8 mouse cellular contexts compared by ENCODE assay signal in the genomic region with DNA sequence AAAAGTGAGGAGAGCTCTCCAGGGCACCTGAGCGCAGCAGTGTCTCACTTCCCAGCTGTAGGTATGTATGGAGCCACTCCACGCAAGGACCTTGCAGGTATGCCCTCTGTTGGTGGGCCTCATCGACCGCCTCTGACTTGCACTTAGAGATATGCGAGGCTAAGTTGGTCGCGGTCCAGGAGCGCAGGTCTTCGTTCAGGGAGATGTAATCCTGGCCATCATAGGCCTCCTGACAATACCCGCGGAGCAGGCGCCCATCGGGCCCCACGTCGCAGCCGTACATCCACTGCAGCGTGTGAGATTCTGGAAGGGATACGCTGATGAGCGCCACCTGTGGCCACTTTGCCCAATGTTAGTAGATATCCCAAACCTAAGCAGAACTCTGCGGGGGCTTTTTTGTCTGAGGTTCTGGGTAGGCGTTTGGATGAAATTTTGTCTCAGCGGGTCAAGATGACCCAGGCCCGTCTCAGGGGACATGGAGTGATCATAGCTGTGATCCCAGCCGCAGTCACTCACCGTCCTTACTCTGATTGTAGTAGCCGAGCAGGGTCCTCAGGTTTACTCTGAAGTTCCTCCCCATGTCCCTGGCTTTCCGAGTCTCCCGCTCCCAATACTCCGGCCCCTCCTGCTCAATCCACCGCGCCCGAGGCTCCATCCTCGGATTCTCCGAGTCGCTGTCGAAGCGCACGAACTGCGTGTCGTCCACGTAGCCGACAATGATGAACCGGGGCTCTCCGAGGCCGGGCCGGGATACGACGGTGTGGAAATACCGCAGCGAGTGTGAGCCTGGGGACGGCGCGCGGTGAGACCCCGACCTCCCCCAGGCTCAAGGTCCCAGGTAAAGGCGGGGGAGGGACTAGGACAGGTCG. TPM values are rescaled to one million over a fixed set of nuclear protein-coding genes. Genes with fewer than 3 reads are reported as not detected.
DNase-seq lines count a peak whose midpoint lies in the region; ATAC-seq and TF ChIP-seq lines count a peak whose summit lies in the region.
"Not testable (repeated sequence)": the region's sequence is repeated elsewhere in the genome, so short reads cannot be mapped to it uniquely, and the experiment has no call there.
"Had no signal": no experiment of that assay in that cellular context is flagged by ENCODE, and none has a peak within 500 bp of the region (broad histone marks: within the 10 kb centered on the region; RNA-seq: fewer than 3 reads in every experiment).

No protein-coding gene starts in this region.

- 2% methylated on average over 57 of the region's 57 CpGs for WGBS in heart, embryonic 14.5 days
- WGBS in kidney, adult 2 months, result 2% methylated on average over 57 of the region's 57 CpGs
- WGBS in liver, embryonic 11.5 days, result 3% methylated on average over 57 of the region's 57 CpGs
- 1% methylated on average over 56 of the region's 57 CpGs for WGBS in midbrain, embryonic 11.5 days

- peak; percentile 9; the same call in 1 of the 2 replicates for TF ChIP-seq CTCF in bone marrow macrophage, adult 2 months (IDR thresholded peaks at IDR 0.05; ENCODE audit: low read depth, low read length)
- peak; percentile 24; the same call in 1 of the 2 replicates for TF ChIP-seq CTCF in kidney, adult 2 months (conservative IDR thresholded peaks at IDR 0.05; ENCODE audit: insufficient read depth, insufficient read length, low read depth, low read length)

- H3K27me3 ChIP-seq in heart, embryonic 14.5 days (ENCODE audit: control insufficient read depth, insufficient read depth, low read length), result peaks cover 24% of the 10 kb centered on the region
- H3K27me3 ChIP-seq in kidney, adult 2 months (replicated peaks; ENCODE audit: control insufficient read depth, insufficient read depth, low read length); midbrain, embryonic 11.5 days (ENCODE audit: control insufficient read depth, insufficient read depth, low read length): not testable (repeated sequence)
- peaks cover 18% of the 10 kb centered on the region for H3K27me3 ChIP-seq in liver, embryonic 11.5 days (replicated peaks; ENCODE audit: control insufficient read depth, insufficient read depth, low read length)

- not testable (repeated sequence) for H3K36me3 ChIP-seq in heart, embryonic 14.5 days (ENCODE audit: control insufficient read depth, insufficient read depth, low read length); kidney, adult 2 months (ENCODE audit: control insufficient read depth, insufficient read depth, low read length); liver, embryonic 11.5 days (ENCODE audit: control insufficient read depth, insufficient read depth, low read length); midbrain, embryonic 11.5 days (ENCODE audit: control insufficient read depth, insufficient read depth, low read length)

- not testable (repeated sequence) for TF ChIP-seq POLR2A in bone marrow macrophage, adult 2 months (IDR thresholded peaks at IDR 0.05; ENCODE audit: borderline replicate concordance, low read depth, low read length); kidney, adult 2 months (IDR thresholded peaks at IDR 0.05; ENCODE audit: low read depth, low read length)

- H3K4me1 ChIP-seq in bone marrow macrophage, adult 2 months (ENCODE audit: control insufficient read depth, insufficient read depth, low read length); heart, embryonic 14.5 days (ENCODE audit: control insufficient read depth in 2 of 2, insufficient read depth in 2 of 2, low read length in 2 of 2); kidney, adult 2 months (ENCODE audit: control insufficient read depth, insufficient read depth, low read length); liver, embryonic 11.5 days (replicated peaks; ENCODE audit: control insufficient read depth, insufficient read depth, low read length); midbrain, embryonic 11.5 days (ENCODE audit: control insufficient read depth, insufficient read depth, low read length): not testable (repeated sequence)

- H3K9me3 ChIP-seq in heart, embryonic 14.5 days (ENCODE audit: control insufficient read depth, low read length); liver, embryonic 11.5 days (ENCODE audit: control insufficient read depth, low read length); midbrain, embryonic 11.5 days (ENCODE audit: control insufficient read depth, low read length): not testable (repeated sequence)

- H3K9ac ChIP-seq in heart, embryonic 14.5 days (ENCODE audit: low read length); liver, embryonic 11.5 days (ENCODE audit: low read depth, low read length): not testable (repeated sequence)
- peak overlapping the region; percentile 42 for H3K9ac ChIP-seq in midbrain, embryonic 11.5 days (ENCODE audit: low read length)

- peak overlapping the region; percentile 64 for H3K4me2 ChIP-seq in heart, embryonic 14.5 days (ENCODE audit: low read length)
- H3K4me2 ChIP-seq in liver, embryonic 11.5 days, result peak overlapping the region; percentile 63
- peak overlapping the region; percentile 71 for H3K4me2 ChIP-seq in midbrain, embryonic 11.5 days

- ATAC-seq in erythroblast, adult 5-6 weeks (replicated peaks; ENCODE audit: low FRiP score, poor library complexity, severe bottlenecking), result peak; percentile 94
- ATAC-seq in heart, embryonic 14.5 days (ENCODE audit: insufficient number of reproducible peaks, insufficient read depth, low FRiP score, low read depth), result not testable (repeated sequence)
- peak; percentile 57; the same call in 1 of the 2 replicates for ATAC-seq in liver, embryonic 11.5 days (replicated peaks; ENCODE audit: low FRiP score)
- peak; percentile 77 for ATAC-seq in midbrain, embryonic 11.5 days (ENCODE audit: low FRiP score)

- H3K4me3 ChIP-seq in bone marrow macrophage, adult 2 months (ENCODE audit: insufficient read depth, low read length), result peak overlapping the region; percentile 63
- H3K4me3 ChIP-seq in heart, embryonic 14.5 days (ENCODE audit: control insufficient read depth in 1 of 2, insufficient read depth in 1 of 2, low read depth in 1 of 2, low read length in 2 of 2), result peak overlapping the region; percentile 12 to 31
- H3K4me3 ChIP-seq in kidney, adult 2 months (ENCODE audit: insufficient read depth, low read depth, low read length), result peak overlapping the region; percentile 53
- H3K4me3 ChIP-seq in liver, embryonic 11.5 days (ENCODE audit: low read depth, low read length), result peak overlapping the region; percentile 40
- H3K4me3 ChIP-seq in midbrain, embryonic 11.5 days (ENCODE audit: low read depth, low read length), result peak overlapping the region; percentile 36

- DNase-seq in kidney, adult 2 months, result peak; percentile 24
- DNase-seq in liver, embryonic 11.5 days (ENCODE audit: low spot score), result not testable (repeated sequence)
- DNase-seq in midbrain, embryonic 11.5 days (ENCODE audit: low spot score, missing footprints), result peak; percentile 95
- DNase-seq in right cerebral cortex, adult 2 months (ENCODE audit: low spot score in 2 of 2), result peak; percentile 22 to 52

- not testable (repeated sequence) for H3K27ac ChIP-seq in bone marrow macrophage, adult 2 months (ENCODE audit: insufficient read depth, low read depth, low read length); heart, embryonic 14.5 days (replicated peaks in 1 of 2; ENCODE audit: control insufficient read depth in 1 of 2, insufficient read depth in 1 of 2, low read depth in 2 of 2, low read length in 2 of 2); kidney, adult 2 months (ENCODE audit: insufficient read depth, low read depth, low read length); liver, embryonic 11.5 days (ENCODE audit: low read depth, low read length); midbrain, embryonic 11.5 days (ENCODE audit: low read depth, low read length)

RNA-seq across cellular contexts. Expression of a gene that starts 10.6 kb away (rescaled TPM):
- polyA plus RNA-seq in bone marrow macrophage, adult 2 months (2012; ENCODE audit: insufficient read depth, insufficient read length, missing spikeins), result 1.1 and 1.8 TPM in 2 replicates
- 1.5 TPM in 1 of 2 replicates, not detected in the other for total RNA-seq in erythroblast, adult 5-6 weeks (2015; ENCODE audit: low replicate concordance)
- 0.84 TPM in 1 of 2 replicates, not detected in the other for total RNA-seq in erythroblast, adult 5-6 weeks (2017; ENCODE audit: low replicate concordance)
- polyA plus RNA-seq in heart, embryonic 14.5 days (2014; fragmentation: Nextera tagmentation; extraction: Ambion mirVana), result not detected in 2 replicates
- polyA plus RNA-seq in kidney, adult 2 months (2012; rRNA removed), result 0.15 and 0.36 TPM in 2 replicates
- polyA plus RNA-seq in liver, embryonic 11.5 days (2014; fragmentation: Nextera tagmentation; extraction: Ambion mirVana), result not detected in 2 replicates
- polyA plus RNA-seq in midbrain, embryonic 11.5 days (2014; fragmentation: Nextera tagmentation; extraction: Ambion mirVana), result not detected in 2 replicates

RNA-seq across cellular contexts. Expression of a gene that starts 18.4 kb away (rescaled TPM):
- not detected in 2 replicates for polyA plus RNA-seq in bone marrow macrophage, adult 2 months (2012; ENCODE audit: insufficient read depth, insufficient read length, missing spikeins)
- not detected in 2 replicates for total RNA-seq in erythroblast, adult 5-6 weeks (2015; ENCODE audit: low replicate concordance)
- total RNA-seq in erythroblast, adult 5-6 weeks (2017; ENCODE audit: low replicate concordance), result not detected in 2 replicates
- not detected in 2 replicates for polyA plus RNA-seq in heart, embryonic 14.5 days (2014; fragmentation: Nextera tagmentation; extraction: Ambion mirVana)
- polyA plus RNA-seq in kidney, adult 2 months (2012; rRNA removed), result 0.19 TPM in 1 of 2 replicates, not detected in the other
- not detected in 2 replicates for polyA plus RNA-seq in liver, embryonic 11.5 days (2014; fragmentation: Nextera tagmentation; extraction: Ambion mirVana)
- polyA plus RNA-seq in midbrain, embryonic 11.5 days (2014; fragmentation: Nextera tagmentation; extraction: Ambion mirVana), result not detected in 2 replicates
- total RNA-seq: adrenal gland, postnatal 25 days had no signal

RNA-seq across cellular contexts. Expression of a gene that starts 52.7 kb away (rescaled TPM):
- not detected in 2 replicates for polyA plus RNA-seq in bone marrow macrophage, adult 2 months (2012; ENCODE audit: insufficient read depth, insufficient read length, missing spikeins)
- not detected in 2 replicates for total RNA-seq in erythroblast, adult 5-6 weeks (2015; ENCODE audit: low replicate concordance)
- not detected in 2 replicates for total RNA-seq in erythroblast, adult 5-6 weeks (2017; ENCODE audit: low replicate concordance)
- polyA plus RNA-seq in heart, embryonic 14.5 days (2014; fragmentation: Nextera tagmentation; extraction: Ambion mirVana), result not detected in 2 replicates
- polyA plus RNA-seq in kidney, adult 2 months (2012; rRNA removed), result 13.9 and 14.8 TPM in 2 replicates
- polyA plus RNA-seq in liver, embryonic 11.5 days (2014; fragmentation: Nextera tagmentation; extraction: Ambion mirVana), result not detected in 2 replicates
- not detected in 2 replicates for polyA plus RNA-seq in midbrain, embryonic 11.5 days (2014; fragmentation: Nextera tagmentation; extraction: Ambion mirVana)

RNA-seq across cellular contexts. Expression of a gene that starts 57.5 kb away (rescaled TPM):
- polyA plus RNA-seq in bone marrow macrophage, adult 2 months (2012; ENCODE audit: insufficient read depth, insufficient read length, missing spikeins), result 3.6 TPM in 1 of 2 replicates, not detected in the other
- not detected in 2 replicates for total RNA-seq in erythroblast, adult 5-6 weeks (2015; ENCODE audit: low replicate concordance)
- total RNA-seq in erythroblast, adult 5-6 weeks (2017; ENCODE audit: low replicate concordance), result not detected in 2 replicates
- polyA plus RNA-seq in heart, embryonic 14.5 days (2014; fragmentation: Nextera tagmentation; extraction: Ambion mirVana), result not detected in 2 replicates
- polyA plus RNA-seq in kidney, adult 2 months (2012; rRNA removed), result 0.14 TPM in 1 of 2 replicates, not detected in the other
- polyA plus RNA-seq in liver, embryonic 11.5 days (2014; fragmentation: Nextera tagmentation; extraction: Ambion mirVana), result 0.25 and 0.31 TPM in 2 replicates
- polyA plus RNA-seq in midbrain, embryonic 11.5 days (2014; fragmentation: Nextera tagmentation; extraction: Ambion mirVana), result 0.16 TPM in 1 of 2 replicates, not detected in the other
- total RNA-seq: adrenal gland, postnatal 25 days had no signal

Comparison
In these comparisons a context has a peak if more than half of its experiments do, and no peak if none do; other contexts are left out.
1. RNA of a gene that starts 52.7 kb away (polyA plus RNA-seq): 13.9 to 14.8 TPM in kidney, adult 2 months; not detected in bone marrow macrophage, adult 2 months, not detected in heart, embryonic 14.5 days, not detected in liver, embryonic 11.5 days and not detected in midbrain, embryonic 11.5 days; every median in the first group is over 10 times any median in the second.
2. Peak in every context shown above with its lines, with median percentiles within 50 percentile points of each other: H3K4me3 ChIP-seq and H3K4me2 ChIP-seq.